Mouse (Mus musculus) stomach, postnatal 0 days (tissue): ENCODE data around the gene Bcl2l13.

Experiments
- CTCF ChIP-seq: IDR thresholded peaks from 2 replicates; pipeline ENCODE4 v1.5.1; 2016; ENCODE audit warnings: antibody characterized with exemption, low read depth, mild to moderate bottlenecking, moderate library complexity
- EP300 ChIP-seq: optimal IDR thresholded peaks from 2 replicates; pipeline ENCODE3; 2016; ENCODE audit warnings: antibody characterized with exemption

DNA sequence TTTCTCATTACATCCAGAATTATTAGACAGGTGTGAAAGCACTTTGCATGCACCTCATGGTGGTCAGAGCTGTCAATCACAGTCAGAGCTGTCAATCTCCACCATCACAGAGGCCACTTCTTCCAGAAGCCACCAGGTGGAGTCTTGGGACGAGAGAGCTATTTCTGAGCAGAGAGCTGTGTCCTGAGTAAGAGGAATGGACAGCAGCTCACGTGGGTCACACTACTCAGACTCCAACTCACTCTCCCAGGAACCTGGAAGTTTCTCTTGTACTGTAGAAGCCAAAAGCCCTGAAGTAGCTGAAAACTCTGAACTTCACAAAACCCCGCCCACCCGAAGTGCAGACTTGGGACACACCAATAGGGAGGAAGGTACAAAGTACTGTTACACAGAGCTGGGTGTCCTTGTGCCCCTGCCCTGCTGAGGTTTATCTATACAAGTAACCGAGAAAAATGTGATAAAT, 67.5 kb downstream of the Bcl2l13 start:
- TF ChIP-seq CTCF (peak; percentile 75), EP300 (no peak)
